Mouse (Mus musculus) 3T3-L1 (cell line): ENCODE data around the gene Wdr18.
A peak's percentile ranks its signal among the peaks of the same experiment; 100 is the strongest.

Source experiments
- DNase-seq: peaks from one replicate; pipeline ENCODE4 v3.0.0-alpha.2; 2015; ENCODE audit warnings: low read depth, low spot score

Wdr18 gene

DNA sequence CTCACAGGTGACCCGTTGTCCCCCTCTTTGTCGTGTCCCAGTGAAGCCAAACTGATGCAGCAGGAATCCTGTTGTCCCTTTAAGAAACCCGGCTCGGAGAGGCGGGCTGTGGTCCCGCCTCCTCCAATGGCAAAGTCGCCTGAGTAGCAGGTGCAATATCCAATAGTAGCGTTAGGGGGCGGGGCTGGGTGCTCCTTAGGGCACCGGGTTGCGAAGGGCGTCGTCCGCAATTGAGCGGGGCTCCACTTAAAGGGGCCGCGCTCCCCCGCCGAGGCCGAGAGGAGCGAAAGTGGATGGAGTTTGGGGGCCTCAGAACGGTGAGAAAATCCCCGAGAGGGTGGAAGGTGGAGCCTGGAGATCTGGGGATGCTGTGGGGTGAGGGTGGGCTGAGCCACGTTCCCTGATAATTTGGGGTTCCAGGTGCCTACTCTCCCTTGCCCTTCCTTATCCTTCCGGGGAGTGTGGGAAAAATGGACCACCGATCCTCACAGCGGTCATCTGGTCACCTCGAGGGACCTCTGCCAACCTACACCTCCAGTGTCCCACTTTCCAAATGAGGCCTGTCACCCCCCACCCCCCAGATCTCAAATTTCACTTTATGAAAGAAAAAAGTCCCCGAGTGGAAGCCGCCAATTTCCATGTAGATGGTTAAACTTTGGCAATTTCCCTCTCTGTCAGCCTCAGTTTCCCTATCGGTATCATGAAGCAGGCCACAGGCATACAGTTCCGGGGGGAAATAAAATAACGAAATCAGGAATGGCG lies 36.5 kb downstream of the Wdr18 start, which contains the start of gene Abca7:
Abca7 (plus strand) TSS at position 223 of the 762 bp plus-strand sequence.
- peak; percentile 96 for DNase-seq

DNA sequence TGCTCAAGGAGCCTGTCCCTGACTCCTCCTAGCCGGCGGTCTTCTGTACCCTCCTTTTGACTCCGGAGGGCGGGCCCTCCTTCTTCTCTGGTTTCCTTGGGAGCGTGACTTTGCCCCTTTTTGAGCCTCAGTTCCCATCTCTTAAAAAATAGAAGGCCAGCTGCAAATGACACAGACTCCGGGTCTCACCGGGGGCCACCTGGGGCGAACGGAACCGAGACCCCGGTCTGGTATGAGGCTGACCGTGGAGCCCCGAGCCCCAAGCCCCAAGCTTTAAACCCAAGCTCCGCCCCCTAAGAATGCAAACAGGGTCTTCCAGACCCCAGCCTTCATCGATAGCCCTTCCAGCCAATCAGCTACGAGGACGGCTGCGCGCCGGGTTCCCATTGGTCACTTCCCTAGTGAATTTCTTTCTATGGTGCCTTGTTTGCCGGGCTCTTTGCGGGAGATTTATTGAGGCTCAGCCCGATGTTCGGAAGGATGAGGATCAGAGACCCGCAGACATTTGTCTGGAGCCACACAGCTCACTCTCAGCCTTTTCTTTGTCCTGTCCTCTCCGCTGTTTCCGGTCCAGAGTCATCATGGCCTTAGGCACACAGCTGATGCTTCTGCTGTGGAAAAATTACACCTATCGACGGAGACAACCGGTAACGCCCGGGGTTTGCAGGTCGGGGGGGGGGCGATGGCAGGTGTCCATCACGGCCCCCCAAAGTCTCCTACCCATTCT lies 37.2 kb downstream of the Wdr18 start:
- DNase-seq, result peak; percentile 84

DNA sequence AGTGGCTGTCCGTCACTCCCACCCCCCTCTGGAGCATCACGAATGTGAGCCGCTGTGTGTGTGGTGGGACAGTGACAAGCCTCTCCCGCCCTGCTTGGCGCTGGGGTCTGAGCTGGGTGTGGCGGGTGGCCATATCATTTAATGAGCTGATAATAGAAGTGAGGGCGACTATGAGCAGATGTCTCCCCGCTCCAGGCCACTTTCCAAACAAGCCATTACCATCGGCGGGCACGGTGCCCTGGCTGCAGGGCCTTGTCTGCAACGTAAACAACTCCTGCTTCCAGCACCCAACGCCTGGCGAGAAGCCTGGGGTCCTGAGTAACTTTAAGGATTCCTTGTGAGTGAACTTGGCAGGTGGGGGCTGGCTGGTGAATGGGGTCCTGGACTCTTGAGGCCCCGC lies 37.9 kb downstream of the Wdr18 start:
- no peak for DNase-seq

DNA sequence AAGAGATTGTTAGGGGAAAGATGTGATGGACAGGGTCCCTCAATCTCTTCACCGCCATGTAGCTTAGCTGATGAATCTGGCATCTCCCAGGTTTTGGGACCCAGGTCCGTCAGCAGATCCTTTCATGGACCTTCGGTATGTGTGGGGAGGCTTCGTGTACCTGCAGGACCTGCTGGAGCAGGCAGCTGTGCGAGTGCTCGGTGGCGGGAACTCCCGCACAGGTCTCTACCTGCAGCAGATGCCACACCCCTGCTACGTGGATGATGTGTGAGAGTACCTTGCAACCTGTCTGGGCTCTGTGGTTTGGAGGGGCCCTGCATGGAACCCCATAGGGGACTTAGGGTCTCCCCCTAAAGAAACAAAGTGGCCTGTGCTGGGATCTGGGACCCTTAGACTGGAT lies 42.0 kb downstream of the Wdr18 start:
- no peak for DNase-seq

DNA sequence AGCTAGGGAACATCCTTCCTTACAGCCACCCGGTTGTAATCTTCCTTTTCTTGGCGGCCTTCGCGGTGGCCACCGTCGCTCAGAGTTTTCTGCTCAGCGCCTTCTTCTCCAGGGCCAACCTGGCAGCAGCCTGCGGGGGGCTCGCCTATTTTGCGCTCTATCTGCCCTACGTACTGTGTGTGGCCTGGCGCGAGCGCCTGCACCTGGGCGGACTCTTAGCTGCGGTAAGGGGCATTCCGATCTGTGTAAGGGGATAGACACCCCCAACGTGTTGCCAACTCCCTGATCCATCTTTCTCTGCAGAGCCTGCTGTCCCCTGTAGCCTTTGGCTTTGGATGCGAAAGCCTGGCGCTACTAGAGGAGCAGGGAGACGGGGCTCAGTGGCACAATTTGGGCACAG lies 42.9 kb downstream of the Wdr18 start:
- no peak for DNase-seq

DNA sequence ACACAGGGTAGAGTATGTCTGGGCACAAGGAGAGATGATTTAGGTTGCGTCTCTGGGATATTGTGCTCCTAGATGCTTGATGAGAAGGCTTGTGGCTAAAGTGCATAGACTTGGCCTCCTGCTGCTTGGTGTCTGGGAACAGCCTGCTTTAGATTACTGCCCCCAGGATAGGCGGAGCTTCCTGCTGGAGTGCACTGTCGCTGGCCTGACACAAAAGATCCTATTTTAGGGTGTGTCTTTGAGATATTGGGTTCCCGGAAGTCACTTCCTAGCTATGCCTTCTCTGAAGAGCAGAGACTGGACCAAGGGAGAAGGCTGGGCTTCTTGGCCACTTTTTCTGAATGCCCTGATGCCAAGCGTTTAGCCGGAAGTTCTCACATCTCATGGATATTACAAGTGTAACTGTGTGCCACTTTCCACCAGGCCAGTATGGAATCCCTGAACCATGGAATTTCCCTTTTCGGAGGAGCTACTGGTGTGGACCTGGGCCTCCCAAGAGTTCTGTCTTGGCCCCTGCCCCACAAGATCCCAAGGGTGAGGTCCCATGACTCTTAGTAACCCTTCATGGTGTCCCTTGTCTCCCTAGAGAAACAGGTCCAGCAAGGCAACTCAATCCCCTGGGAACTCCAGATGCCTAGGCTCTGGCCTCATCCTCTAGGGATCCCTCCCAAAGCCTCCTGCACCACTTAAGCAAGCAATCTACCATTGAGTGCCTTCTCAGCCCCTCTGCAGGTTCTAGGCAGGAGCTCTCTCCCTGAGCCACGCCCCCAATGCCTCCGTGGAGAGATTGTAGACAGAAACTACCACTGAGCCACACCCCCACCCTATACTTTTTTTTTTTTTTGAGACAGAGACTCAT lies 43.7 kb downstream of the Wdr18 start:
- no peak for DNase-seq

DNA sequence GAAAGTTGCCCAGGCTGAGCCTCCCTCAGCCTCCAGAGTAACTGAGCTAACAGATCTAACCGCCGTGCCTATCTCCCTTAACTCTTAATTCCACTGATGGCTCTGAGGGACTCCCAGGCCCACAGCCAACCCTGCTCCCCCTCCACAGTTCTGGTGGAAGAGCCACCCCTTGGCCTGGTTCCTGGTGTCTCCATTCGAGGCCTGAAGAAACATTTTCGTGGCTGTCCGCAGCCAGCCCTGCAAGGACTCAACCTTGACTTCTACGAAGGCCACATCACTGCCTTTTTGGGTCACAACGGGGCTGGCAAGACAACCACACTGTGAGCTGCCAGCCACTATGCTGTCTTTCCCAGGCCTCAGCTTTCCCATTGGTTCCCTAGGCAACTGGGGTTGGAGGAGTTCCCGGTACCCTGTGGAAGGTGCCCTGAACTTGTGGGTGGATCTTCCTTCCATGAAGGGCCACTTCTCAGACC lies 44.3 kb downstream of the Wdr18 start:
- DNase-seq, result no peak

DNA sequence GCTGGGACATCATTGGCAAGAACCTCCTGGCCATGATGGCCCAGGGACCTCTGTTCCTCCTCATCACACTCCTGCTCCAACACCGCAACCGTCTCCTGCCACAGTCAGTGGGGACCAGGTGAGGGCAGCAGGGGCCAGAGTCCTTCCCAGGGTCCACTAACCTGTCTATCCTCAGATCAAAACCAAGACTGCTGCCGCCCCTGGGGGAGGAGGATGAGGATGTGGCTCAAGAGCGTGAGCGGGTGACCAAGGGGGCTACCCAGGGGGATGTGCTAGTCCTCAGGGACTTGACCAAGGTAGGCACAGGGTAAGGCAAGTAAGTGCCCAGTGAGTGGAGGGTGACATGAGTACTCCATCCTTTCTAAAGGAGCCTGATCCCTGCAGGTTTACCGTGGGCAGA lies 51.8 kb downstream of the Wdr18 start:
- no peak for DNase-seq

DNA sequence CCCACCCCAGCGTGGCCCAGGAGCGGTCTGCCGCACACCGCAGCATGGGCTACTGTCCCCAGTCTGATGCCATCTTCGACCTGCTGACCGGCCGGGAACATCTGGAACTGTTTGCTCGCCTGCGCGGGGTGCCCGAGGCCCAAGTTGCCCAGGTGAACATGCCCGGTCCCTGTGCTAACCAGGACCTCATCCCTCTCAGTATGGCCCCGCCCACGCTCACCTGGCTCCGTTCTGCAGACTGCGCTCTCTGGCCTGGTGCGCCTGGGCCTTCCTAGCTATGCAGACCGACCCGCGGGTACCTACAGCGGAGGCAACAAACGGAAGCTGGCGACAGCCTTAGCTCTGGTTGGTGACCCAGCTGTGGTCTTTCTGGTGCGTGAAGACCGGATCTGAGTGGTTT lies 53.7 kb downstream of the Wdr18 start:
- DNase-seq, result no peak

DNA sequence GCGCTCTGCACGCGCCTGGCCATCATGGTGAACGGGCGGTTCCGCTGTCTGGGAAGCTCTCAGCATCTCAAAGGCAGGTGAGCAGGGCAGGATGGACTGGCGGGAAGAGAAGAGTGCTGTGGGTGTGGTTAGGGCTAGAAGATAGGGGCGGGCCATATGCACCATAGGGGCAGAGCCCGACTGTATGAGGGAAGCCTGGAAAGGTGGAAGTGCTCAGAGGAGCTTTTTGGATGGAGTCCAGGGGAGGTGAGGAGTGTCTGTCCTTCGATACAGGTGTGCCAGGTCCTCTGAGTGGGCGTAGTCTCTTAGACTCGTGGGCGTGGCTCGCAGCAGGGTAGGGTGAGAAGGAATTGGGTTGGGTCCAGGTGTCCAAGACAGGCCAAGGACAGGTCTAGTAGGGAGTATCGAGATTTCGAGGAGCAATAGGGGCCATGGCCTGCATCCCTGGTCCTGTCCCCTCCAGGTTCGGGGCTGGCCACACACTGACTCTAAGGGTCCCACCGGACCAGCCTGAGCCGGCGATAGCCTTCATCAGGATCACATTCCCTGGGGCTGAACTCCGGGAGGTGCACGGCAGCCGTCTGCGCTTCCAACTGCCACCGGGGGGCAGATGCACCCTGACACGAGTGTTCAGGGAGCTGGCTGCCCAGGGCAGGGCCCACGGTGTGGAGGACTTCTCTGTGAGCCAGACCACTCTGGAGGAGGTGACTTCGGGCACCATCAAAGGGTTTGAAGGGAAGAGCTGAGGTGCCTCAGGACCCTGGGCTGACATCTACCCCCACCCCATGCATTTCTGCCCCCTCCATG lies 54.7 kb downstream of the Wdr18 start:
- DNase-seq, result peak; percentile 60

DNA sequence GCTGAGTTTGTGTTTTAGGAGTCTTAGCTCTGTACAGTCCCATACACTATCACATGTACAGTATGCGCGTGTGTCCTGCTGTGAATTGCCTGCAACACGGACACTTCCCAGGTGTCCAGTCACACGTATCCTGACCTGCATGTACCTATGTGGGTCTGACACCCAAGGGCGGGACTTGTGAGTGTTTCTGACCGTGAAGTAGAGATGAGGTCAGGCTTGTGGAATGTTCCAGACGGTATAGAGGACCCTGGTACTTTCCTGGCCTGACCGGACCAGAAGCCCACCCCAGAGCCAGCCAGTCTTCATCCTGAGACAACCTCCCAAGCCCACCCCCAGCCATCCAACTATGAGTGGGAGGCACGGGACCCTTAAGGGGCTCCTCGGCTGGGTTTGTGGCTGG lies 55.6 kb downstream of the Wdr18 start:
- no peak for DNase-seq

DNA sequence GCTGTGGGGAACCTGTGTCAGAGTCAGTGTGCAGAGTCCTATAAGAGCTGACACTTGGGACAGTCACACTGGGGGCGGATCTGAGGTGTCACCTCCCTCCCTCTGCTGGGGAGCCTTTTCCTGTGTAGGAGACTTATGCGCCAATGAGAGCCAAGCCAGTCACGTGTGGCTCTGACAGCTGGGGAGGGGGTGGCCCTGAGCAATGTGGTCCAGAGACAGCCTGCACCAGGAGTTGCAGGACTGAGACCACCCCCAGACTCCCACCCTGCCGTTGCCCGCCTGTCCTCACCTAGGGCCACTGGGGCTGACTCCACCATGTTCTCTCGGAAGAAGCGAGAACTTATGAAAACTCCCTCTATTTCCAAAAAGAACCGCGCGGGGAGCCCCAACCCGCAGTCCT lies 56.6 kb downstream of the Wdr18 start, which contains the start of gene Arhgap45:
Arhgap45 (plus strand) TSS at position 143 of the 400 bp plus-strand sequence.
- DNase-seq, result no peak

DNA sequence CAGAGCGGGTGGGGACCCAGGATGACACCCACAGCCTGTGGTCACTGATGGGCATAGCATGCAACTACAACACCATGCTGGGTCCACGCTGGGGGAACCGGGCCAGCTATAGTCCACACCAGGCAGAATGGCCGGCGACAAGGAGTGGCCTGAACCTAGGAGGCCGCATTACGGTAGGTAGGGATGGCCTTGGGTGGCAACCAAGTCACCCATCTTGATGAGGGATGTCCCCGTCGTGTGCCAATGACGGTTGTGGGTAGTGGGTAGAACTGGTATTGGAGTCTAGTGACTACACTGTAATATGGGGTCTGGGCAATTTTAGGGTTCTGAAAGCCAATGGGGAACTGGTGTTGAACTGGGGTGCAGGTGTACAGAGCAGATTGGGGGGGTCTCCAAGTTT lies 57.0 kb downstream of the Wdr18 start:
- DNase-seq, result no peak

DNA sequence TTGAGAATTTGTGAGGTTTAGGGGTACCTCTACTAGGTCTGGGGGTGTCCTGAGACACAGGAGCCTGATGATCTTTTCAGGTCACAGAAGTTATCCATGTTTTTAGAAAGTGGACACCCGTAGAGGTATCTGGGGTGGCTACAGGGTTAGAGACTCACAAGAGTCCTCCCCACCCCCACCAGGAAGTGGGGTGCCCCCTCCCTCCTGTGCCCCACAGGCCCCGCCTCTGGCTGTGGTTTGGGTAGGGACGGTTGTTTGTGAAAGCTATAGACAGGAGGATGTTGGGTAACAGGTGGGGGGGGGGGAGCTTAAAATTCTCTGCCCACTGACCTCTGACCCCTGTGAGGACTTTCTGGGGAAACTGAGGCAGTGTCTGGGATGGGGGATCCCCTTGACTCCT lies 57.4 kb downstream of the Wdr18 start:
- no peak for DNase-seq

DNA sequence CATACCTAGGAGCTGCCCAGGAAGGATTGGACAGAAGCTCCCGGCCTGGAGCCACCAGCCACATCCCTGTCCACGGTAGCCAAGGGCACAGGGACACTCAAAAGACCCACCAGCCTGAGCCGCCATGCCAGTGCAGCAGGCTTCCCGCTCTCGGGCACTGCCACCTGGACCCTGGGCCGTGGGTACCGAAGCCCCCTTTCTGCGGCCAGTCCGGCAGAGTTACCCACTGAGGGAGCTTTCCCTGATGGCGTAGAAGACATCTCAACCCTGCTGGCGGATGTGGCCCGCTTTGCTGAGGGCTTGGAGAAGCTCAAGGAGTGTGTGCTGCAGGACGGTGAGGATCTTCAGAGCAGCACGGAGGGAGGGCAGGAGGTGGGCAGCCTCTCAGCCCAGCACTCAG lies 57.8 kb downstream of the Wdr18 start:
- no peak for DNase-seq

DNA sequence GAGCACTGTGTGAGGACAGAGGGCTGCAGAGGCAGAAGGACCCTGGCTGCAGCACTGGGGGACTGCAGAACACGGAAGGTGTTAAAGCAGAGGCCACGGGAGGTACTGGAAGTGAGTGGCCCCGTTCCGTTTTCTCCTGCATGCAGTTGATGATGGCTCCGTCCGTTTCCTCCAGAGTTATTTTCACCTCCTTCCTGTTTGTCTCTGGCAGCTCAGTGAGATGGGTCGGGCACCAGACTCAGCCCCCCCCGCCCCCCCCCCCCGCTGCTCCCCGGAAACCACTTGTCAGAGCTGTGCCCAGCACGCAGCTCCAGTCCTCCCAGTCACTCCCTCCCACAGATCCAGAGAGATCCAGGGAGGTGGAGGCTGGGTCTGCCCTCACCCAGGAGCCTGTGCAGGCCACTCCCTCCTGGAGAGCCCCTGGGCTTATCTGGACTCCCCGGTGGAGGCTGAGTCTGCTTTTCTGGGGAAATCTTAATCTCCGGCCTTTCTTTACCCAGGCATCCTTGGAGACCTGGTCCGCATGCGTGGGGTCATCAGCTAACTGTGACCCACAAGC lies 58.9 kb downstream of the Wdr18 start:
- no peak for DNase-seq

DNA sequence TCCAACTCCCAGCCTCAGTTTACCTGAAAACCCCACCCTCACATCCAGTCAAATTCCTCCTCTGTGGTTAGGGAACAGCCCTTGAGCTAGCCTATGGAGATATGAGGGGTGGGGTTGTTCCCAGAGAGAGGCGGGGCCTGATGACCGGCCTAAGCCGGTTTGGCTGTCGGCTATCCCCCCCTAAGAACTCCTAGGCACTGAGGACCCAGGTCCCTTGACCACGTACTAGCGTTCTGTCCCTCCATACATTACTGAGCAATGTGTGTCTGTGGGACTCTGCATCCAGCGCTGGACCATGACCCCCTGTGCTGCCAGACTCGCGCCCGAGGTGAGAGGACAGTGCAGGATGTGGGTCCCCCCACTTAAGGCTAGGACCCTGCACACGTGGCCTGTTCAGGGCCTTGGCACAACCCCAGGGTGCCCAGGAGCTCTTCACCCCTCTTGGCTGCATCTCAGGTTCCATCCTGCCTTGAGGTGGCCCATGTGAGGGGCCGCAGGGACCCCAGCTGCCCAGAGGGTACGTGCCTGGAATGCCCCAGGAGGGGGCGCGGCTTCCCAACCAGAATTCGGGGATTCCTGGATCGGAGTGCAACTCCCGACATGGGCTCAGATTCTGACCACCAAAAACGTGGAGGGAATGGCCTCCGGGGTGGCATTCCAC lies 59.6 kb downstream of the Wdr18 start:
- no peak for DNase-seq
